Mouse (Mus musculus): ENCODE measurements around the gene Pkp4.

DNA sequence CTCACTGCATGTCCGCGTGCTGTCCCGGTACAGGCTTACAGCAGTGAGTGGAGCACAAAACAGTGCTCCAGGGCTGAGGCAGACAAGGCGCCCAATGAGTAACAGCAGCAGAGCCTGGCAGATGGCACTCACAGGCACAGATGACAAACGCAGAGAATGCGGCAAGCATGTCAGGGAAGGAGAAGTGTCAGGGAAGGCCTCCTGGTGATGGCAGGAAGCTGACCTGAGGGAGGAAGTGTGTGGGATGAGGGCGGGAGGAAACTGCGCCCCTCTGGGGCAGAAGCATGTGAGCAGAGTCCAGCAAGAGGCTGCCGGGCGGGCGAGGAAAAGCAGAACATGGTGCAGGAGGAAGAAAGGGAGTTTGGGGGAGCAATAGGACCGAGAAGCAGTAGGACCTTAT is 185.8 kb downstream of the Pkp4 start:
- TF ChIP-seq CTCF (IDR thresholded peaks at IDR 0.05) (peak; percentile 16; the same call in 1 of the 2 replicates), EP300 (IDR thresholded peaks at IDR 0.05) (no peak)
